Mouse (Mus musculus) olfactory bulb, adult 2 months (tissue): ENCODE measurements around the gene AI661453. TPM values are rescaled to one million over a fixed set of nuclear protein-coding genes. Genes with fewer than 3 reads are reported as not detected.

ENCODE experiments used
- H3K27ac ChIP-seq: fragments of 200-500 bp; 2 replicates; pipeline ENCODE4 v1.5.1; 2012; ENCODE audit warnings: low read depth, low read length; ENCODE audit not compliant: insufficient read depth
- H3K4me1 ChIP-seq: fragments of 200-500 bp; 2 replicates; pipeline ENCODE4 v1.6.1; 2012; ENCODE audit warnings: low read length; ENCODE audit not compliant: control insufficient read depth, insufficient read depth
- H3K4me3 ChIP-seq: fragments of 200-500 bp; 2 replicates; pipeline ENCODE4 v1.5.1; 2012; ENCODE audit warnings: mild to moderate bottlenecking, low read depth, low read length, moderate library complexity; ENCODE audit not compliant: insufficient read depth
- CTCF ChIP-seq: fragments of 200-500 bp; IDR thresholded peaks from 2 replicates; pipeline ENCODE4 v1.5.1; 2012; ENCODE audit warnings: low read depth, mild to moderate bottlenecking, low read length, moderate library complexity; ENCODE audit not compliant: insufficient read depth
- POLR2A ChIP-seq: fragments of 200-500 bp; IDR thresholded peaks from 2 replicates; pipeline ENCODE4 v1.6.1; 2012; ENCODE audit warnings: mild to moderate bottlenecking, low read depth, low read length, moderate library complexity; ENCODE audit not compliant: insufficient read depth
- WGBS: fragments of 180-500 bp; shearing (Covaris S2); methylation state at CpG from one replicate; pipeline ENCODE4 v1.1.7; 2018; 5-methylcytosine and 5-hydroxymethylcytosine counted together
- polyA plus RNA-seq: library from polyadenylated mRNA; stranded (reverse); fragments of >200 nt; gene quantifications from 2 replicates; pipeline ENCODE4 v1.2.4, GENCODE M21; 2012; ENCODE audit warnings: low replicate concordance; ENCODE audit not compliant: missing spikeins, insufficient read depth, insufficient read length

AI661453 gene
- polyA plus RNA-seq, 1 experiment, result not detected

DNA sequence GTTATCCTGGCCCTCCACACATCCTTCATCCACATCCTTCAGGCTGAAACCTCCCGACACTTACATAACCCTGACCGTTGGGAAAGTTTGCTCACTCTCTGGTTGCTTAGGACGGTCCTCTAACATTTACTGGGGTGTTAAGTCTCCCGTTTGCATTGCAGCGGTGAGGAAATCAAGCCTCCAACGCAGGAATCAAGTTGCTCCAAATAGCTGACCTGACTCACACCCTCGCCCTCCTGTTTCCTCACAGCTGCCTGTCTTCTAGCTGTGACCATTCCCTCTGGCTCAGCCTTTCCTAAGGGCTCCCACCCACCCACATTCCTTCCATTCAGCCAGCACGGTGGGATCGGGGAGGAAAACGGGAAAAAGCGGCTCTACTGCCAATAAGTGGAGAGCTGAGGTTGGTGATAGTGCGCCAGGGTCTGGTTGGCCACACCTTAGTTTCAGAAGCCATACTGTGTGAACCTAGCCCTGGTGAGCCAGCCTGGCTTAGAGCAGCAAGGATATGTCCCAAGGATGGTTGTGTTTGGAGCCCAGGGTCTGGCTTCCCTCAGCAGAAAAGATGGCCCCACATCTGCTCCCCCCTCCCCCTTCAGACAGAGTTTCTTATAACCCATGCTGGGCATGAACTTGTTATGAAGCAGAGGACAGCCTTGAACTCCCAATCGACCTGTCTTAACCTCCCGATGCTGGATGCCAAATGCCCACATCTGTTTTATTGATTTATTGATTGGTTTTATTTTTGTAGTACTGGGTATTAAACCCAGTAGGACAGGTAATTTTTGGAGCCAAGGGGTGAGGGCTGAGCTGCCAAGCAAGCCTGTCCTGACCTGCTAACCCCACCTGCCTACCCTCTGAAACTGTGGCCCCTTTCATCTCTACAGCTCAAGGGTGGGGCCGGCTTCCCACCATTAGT lies 36.3 kb downstream of the AI661453 start:
- peaks cover 8% of the 10 kb centered on the region for H3K4me1 ChIP-seq
- WGBS, result 62% methylated on average over 15 of the region's 15 CpGs

DNA sequence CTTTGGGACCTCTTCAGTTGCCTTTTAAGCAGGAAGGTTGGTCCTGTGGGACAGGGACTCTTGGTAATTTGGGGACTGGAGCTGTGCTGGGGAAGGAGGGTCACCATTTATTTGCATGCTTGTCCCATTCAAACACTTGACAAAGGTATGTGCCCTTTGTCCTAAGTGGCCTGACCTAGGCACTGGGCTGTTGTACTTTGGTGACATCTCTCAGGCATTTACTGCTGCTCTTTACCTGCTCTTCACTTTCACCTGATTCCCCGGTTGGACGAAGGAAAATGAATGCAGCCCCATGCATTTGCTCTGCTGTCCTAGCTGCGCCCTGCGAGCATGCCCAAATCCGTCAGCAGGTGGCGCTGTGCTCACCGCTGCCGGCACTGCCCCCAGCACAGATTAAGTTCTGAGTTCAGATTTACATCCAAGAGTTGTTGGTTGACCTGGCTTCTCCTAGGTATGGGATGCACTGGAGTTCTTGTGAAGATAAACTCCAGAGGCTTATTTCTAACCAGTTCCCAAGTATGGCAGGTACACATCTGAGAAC lies 37.1 kb downstream of the AI661453 start:
- TF ChIP-seq CTCF (peak; percentile 57; the same call in 1 of the 2 replicates), POLR2A (no peak)
- Histone ChIP-seq H3K27ac (no peak overlapping the region), H3K4me3 (no peak overlapping the region), H3K4me1 (peaks cover 6% of the 10 kb centered on the region)
- 16% methylated on average over 8 of the region's 8 CpGs for WGBS

More for the DNA sequence above, 36.3 kb downstream of the AI661453 start:
- no peak overlapping the region for H3K27ac ChIP-seq
- TF ChIP-seq POLR2A, result no peak
- no peak for TF ChIP-seq CTCF
- no peak overlapping the region for H3K4me3 ChIP-seq

DNA sequence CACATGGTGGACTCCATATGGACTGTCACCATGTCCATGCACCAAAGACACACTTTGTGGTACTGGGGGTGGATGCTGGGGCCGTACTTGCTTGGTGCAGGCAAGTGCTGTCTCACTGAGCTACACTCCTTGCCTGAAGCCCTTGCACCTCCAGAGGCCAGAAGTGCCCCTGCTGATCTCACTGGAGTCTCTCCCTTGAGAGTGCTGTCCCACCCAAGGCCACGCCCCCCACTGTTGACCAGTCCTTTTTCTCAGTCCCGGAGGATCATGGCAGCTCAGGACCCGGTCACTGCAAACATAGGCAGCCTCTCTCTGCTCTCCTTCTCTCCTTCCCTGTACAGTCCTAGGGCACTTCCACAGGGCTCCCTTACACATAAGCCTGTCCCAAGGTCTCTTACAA lies 37.8 kb downstream of the AI661453 start:
- no peak overlapping the region for H3K27ac ChIP-seq
- no peak overlapping the region for H3K4me3 ChIP-seq
- TF ChIP-seq CTCF, result no peak
- TF ChIP-seq POLR2A, result no peak
- WGBS, result 88% methylated on average over 4 of the region's 4 CpGs
- H3K4me1 ChIP-seq, result peaks cover 5% of the 10 kb centered on the region; the same call in 1 of the 2 replicates

DNA sequence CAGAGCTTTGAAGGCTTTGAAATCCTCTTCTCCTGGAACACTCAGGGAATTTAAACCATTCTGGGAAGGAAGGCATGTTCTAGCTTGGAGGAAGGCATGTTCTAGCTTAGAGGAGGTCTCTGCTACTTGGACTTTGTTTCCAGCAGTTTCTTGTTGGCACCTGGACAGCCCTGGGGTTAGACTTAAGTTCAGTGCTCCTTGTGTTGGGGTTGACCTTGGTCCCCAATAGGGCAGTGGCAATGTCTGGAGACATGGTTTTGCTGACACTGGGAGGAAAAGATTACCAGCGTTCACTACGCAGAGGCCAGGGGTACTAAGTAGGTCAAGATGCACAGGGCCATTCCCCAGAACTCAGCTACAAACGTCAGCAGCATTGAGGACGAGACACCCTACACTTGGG lies 38.8 kb downstream of the AI661453 start:
- H3K4me3 ChIP-seq, result no peak overlapping the region
- no peak for TF ChIP-seq POLR2A
- TF ChIP-seq CTCF, result no peak
- 91% methylated on average over 4 of the region's 4 CpGs for WGBS
- H3K4me1 ChIP-seq, result peaks cover 5% of the 10 kb centered on the region; the same call in 1 of the 2 replicates
- no peak overlapping the region for H3K27ac ChIP-seq

DNA sequence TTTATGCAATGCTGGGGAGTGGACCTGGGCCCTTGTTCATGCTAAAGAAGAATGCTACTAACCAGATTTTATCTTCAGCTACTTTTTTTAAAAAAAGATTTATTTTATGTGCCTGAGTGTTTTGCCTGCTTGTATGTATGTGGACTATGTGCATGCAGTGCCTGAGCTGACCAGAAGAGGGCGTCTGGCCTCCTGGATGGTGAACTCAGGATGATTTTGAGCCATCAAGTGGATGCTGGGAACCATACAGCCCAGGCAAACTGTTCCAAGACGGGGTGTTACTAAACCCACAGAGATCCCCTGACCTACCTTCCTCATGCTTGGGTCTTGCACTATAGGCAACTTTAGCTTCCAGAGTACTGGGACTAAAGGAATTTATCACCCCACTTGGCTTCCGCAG lies 39.3 kb downstream of the AI661453 start:
- WGBS, result 62% methylated on average over 3 of the region's 3 CpGs
- Histone ChIP-seq H3K4me1 (peaks cover 5% of the 10 kb centered on the region; the same call in 1 of the 2 replicates), H3K27ac (no peak overlapping the region), H3K4me3 (no peak overlapping the region)
- no peak for TF ChIP-seq POLR2A
- no peak for TF ChIP-seq CTCF

GRCm38 (mm10) chr17:47479887-47480286 lies 43.5 kb downstream of the AI661453 start:
- H3K27ac ChIP-seq, result no peak overlapping the region
- no peak overlapping the region for H3K4me3 ChIP-seq
- no peak for TF ChIP-seq POLR2A
- no peak for TF ChIP-seq CTCF
- peaks cover 12% of the 10 kb centered on the region for H3K4me1 ChIP-seq
- WGBS, result 80% methylated on average over 3 of the region's 3 CpGs

DNA sequence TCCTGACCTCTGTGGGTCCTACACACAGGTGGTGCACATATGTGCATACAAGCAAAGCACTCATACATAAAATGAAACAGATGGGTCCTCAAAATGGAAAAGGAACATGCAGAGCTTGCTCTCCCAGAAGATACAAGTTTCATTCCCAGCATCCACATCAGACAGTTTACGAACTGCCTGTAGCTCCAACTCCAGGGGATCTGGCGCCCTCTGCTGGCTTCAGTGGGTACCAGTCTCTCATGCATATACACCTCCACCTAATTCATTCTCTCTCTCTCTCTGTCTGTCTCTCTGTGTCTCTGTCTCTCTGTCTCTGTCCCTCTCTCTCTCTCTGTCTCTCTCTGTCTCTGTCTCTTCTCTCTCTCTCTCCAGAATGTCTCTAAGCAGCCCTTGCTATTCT lies 46.0 kb downstream of the AI661453 start:
- Histone ChIP-seq H3K4me3 (no peak overlapping the region), H3K27ac (no peak overlapping the region), H3K4me1 (peaks cover 16% of the 10 kb centered on the region)
- TF ChIP-seq POLR2A, result no peak
- TF ChIP-seq CTCF, result no peak
- 38% methylated on average over 2 of the region's 2 CpGs for WGBS

DNA sequence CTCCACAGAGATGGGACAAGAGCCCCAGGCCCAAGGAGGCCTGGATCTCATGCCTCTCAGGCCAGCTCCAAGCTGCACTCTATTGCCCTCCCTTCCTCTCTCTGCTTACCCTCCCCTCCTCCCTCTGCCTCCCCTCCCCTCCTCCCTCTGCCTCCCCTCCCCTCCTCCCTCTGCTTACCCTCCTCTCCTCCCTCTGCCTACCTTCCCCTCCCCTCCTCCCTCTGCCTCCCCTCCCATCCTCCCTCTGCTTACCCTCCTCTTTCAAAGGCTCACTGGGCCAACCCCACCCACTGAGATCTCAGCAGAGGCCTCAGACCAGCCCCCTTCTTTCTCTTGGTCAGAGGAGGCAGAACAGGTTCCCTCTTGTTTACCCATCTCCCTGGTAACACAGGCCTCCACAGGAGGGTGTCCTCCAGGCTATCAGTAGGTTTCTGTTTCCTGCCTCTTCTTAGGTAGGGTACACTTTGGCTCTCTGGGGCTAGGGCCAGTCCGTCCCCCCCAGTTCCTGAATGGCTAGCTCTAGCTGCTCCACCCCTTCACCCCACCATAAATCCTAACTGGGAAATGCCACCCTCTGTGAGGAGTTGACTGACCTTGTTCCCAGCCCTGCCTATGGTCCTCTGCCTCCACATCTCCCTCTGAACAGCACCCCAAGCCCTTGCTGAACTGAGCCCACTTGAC lies 48.0 kb downstream of the AI661453 start:
- H3K4me1 ChIP-seq, result peaks cover 16% of the 10 kb centered on the region
- H3K4me3 ChIP-seq, result no peak overlapping the region
- 44% methylated on average over 1 of the region's 1 CpGs for WGBS
- no peak for TF ChIP-seq POLR2A
- TF ChIP-seq CTCF, result no peak
- H3K27ac ChIP-seq, result no peak overlapping the region

DNA sequence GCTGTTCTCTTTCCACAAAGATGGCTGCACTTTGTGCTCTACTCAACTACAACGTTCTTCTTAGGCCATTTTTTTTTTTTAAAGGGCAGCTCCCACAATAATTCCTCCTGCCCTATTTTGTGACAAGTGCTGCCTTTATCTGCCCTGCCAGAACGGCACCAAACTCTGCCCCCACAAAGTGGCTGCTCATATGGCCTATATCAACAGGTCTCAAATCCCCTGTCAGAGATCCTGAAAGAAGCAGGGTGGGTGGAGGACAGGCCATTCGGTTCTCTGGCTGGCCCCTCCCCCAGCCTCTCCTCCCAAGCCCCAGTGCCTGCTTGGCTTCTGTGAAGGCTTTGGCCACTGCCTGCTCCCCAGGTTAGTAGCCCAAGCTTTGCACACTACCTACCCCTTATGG lies 48.6 kb downstream of the AI661453 start:
- WGBS, result 4% methylated on average over 3 of the region's 3 CpGs
- Histone ChIP-seq H3K4me3 (no peak overlapping the region), H3K4me1 (peaks cover 16% of the 10 kb centered on the region), H3K27ac (no peak overlapping the region)
- TF ChIP-seq CTCF (no peak), POLR2A (no peak)
